Mouse (Mus musculus) hindbrain, embryonic 10.5 days (tissue): ENCODE results near the gene Adgrv1. TPM values are rescaled to one million over a fixed set of nuclear protein-coding genes. Genes with fewer than 3 reads are reported as not detected.
A peak's percentile ranks its signal among the peaks of the same experiment; 100 is the strongest.

Source experiments
- DNase-seq: peaks from one replicate; pipeline ENCODE4 v3.0.0-alpha.2; 2017; ENCODE audit warnings: low spot score
- H3K27ac ChIP-seq: fragments of 300-500 bp; sonication (generic); 2 replicates; pipeline ENCODE4 v1.5.1; 2016; ENCODE audit warnings: mild to moderate bottlenecking, moderate library complexity
- H3K27me3 ChIP-seq: fragments of 300-500 bp; sonication (generic); 2 replicates; pipeline ENCODE4 v1.6.1; 2016; ENCODE audit warnings: mild to moderate bottlenecking; ENCODE audit not compliant: poor library complexity, insufficient read depth, severe bottlenecking
- H3K36me3 ChIP-seq: fragments of 300-500 bp; sonication (generic); 2 replicates; pipeline ENCODE4 v1.6.1; 2016; ENCODE audit warnings: mild to moderate bottlenecking, moderate library complexity
- H3K4me1 ChIP-seq: fragments of 300-500 bp; sonication (generic); replicated peaks from 2 replicates; pipeline ENCODE4 v1.6.1; 2016; ENCODE audit warnings: mild to moderate bottlenecking
- H3K4me3 ChIP-seq: fragments of 300-500 bp; sonication (generic); 2 replicates; pipeline ENCODE4 v1.5.1; 2016; ENCODE audit warnings: mild to moderate bottlenecking, moderate library complexity
- H3K9me3 ChIP-seq: fragments of 300-500 bp; sonication (generic); 2 replicates; pipeline ENCODE4 v1.6.1; 2016; ENCODE audit warnings: mild to moderate bottlenecking, moderate library complexity
- WGBS: fragments of 180-500 bp; shearing (Covaris S2); methylation state at CpG from one replicate; pipeline ENCODE4 v1.1.7; 2016; 5-methylcytosine and 5-hydroxymethylcytosine counted together
- polyA plus RNA-seq: library from polyadenylated mRNA; unstranded; fragments of >200 nt; fragmentation: Nextera tagmentation; extraction: Ambion mirVana; gene quantifications from 2 replicates; pipeline ENCODE4 v1.2.1, GENCODE M21; 2016

Adgrv1 gene
- polyA plus RNA-seq, 1 experiment from 2014 or later: 45.3 TPM

DNA sequence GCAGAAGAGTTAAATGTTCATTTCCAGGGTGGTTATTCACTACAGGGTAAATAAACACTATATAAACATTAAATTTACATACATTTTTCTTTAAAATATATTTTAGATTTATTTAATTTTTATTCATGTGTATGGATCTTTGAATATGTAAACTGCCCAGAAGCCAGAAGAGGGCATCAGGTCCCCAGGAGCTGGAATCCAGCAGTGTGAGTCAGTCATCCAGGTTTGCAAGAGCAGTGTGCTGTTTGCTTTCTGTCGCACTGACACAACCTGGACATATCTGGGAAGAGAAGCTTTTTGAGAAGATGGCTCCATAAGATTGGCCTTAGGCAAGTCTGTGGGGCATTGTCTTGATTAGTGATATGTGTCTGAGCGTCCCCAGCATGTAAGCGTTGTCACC is 191.5 kb downstream of the Adgrv1 start:
- H3K4me3 ChIP-seq: no peak overlapping the region

DNA sequence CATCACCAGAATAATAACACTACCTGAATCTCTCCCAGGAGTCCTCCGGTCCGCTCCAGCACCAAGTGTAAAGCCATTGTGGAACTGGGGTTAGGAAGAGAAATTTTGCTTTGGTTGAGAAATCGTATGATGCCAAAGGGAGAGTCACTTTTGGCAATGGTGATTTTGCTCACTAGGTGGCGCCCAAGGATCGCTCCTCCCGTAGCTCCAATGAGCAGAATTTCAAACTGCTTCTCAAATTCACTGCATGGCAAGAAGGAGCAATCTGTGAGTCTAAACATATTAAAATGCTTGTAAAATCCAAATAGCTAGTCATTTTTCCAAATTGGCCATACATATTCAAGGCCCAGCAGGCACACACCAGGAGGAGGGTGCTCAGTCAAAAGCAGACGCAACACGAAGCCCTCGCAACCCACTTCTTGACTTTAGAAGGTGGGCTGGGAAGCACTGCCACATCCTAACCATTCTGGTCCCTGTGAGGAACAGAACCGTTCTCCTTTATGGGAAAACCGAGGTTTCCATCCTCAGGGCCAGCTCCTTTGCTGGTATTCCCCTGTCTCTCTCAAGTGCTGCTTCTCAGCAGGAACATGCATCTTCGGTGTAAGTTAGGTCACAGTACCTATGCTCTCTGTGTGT is 193.4 kb downstream of the Adgrv1 start:
- no peaks in the 10 kb centered on the region for H3K27me3 ChIP-seq
- peak; percentile 68 for DNase-seq
- no peaks in the 10 kb centered on the region for H3K4me1 ChIP-seq
- peaks cover 94% of the 10 kb centered on the region for H3K36me3 ChIP-seq
- no peaks in the 10 kb centered on the region for H3K9me3 ChIP-seq
- 55% methylated on average over 12 of the region's 12 CpGs for WGBS
- H3K27ac ChIP-seq: no peak overlapping the region
- no peak overlapping the region for H3K4me3 ChIP-seq

More for the DNA sequence above, 191.5 kb downstream of the Adgrv1 start:
- no peaks in the 10 kb centered on the region for H3K9me3 ChIP-seq
- no peaks in the 10 kb centered on the region for H3K27me3 ChIP-seq
- peaks cover 95% of the 10 kb centered on the region for H3K36me3 ChIP-seq
- H3K4me1 ChIP-seq: no peaks in the 10 kb centered on the region
- whole genome bisulfite sequencing: 87% methylated on average over 3 of the region's 3 CpGs
- DNase-seq: no peak
- H3K27ac ChIP-seq: no peak overlapping the region

DNA sequence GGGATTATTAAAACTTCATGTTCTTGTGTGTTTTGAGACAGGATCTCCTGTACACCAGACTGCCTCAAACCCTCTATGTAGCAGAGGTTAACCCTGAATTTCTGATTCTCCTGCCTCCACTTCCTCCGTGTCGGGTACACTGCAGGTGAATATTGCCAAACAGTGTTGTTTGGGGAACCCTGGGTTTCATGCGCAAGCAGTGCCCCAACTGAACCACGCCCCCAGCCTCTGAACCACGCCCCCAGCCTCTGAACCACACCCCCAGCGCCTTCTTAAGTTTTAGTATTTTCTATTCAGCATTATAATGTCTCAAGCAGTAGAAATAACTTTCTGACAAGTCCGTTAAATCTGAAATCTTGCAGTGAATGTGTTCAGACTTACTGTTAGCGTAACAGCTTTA is 195.9 kb downstream of the Adgrv1 start:
- Histone ChIP-seq H3K27ac (no peak overlapping the region), H3K27me3 (no peaks in the 10 kb centered on the region), H3K9me3 (no peaks in the 10 kb centered on the region), H3K4me1 (no peaks in the 10 kb centered on the region), H3K4me3 (no peak overlapping the region), H3K36me3 (peaks cover 95% of the 10 kb centered on the region)
- no peak for DNase-seq
- 81% methylated on average over 8 of the region's 8 CpGs for WGBS

DNA sequence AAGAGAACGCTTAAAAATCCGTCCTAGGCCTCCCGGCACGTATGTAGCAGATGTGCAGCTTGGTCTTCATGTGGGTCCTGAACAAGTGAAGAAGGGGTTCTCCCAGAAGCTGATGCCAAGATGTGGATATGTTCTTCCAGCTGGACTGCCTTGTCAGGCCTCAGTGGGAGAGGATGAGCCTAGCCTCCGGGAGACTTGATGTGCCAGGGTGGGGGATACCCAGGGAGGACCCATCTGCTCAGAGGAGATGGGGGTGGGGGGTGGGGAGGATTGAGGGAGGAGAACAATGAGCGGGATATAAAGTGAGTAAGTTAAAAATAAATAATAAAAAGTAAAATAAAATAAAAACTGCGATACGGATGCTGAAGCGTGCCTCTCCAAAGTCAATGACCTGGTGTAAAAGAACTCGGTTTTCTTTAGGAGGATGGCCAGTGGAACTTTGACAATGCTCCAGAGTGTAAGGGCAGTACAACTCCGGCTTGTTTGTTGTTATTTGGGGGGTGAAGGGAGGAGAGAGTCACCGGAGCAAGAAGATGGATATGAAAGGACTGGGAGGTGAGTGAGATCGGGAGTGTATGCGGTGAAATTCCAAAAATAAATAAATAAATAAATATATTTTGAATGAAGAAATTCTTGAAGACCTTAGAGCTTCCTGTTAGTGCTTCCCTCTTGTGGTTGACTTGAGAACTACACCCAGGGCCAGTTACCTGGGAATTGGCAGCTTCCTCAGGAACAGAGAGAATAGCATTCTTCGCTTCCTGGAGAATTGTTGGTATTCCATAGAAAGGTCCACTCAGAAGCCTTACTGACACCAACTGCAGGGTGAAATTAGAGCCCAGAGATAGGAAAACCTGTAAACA is 205.8 kb downstream of the Adgrv1 start:
- H3K27ac ChIP-seq: no peak overlapping the region
- no peaks in the 10 kb centered on the region for H3K27me3 ChIP-seq
- no peaks in the 10 kb centered on the region for H3K4me1 ChIP-seq
- H3K4me3 ChIP-seq: no peak overlapping the region
- DNase-seq: peak; percentile 43
- 80% methylated on average over 15 of the region's 15 CpGs for WGBS
- peaks cover 84% of the 10 kb centered on the region for H3K36me3 ChIP-seq
- no peaks in the 10 kb centered on the region for H3K9me3 ChIP-seq

DNA sequence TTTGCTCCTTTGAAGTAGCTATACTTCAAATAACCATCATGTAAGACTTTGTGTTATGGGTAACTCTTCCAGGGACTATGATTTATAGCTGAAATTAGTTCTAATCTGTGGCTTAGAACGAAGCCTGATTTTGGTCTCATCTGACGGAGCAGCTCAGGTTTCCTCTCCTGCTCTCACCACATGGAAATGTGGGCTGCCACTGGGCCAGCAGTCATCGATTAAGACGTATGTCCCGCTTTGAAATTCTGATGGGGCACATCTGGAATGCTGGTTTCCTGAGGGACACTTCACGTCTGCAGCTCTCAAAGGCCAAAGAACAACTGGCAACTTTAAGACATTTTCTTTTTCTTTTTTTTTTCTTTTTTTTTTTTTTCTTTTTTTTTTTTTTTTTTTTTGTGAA is 207.8 kb downstream of the Adgrv1 start:
- no peak for DNase-seq
- Histone ChIP-seq H3K36me3 (peaks cover 82% of the 10 kb centered on the region), H3K4me3 (no peak overlapping the region), H3K9me3 (no peaks in the 10 kb centered on the region), H3K27me3 (no peaks in the 10 kb centered on the region), H3K4me1 (no peaks in the 10 kb centered on the region), H3K27ac (no peak overlapping the region)
- WGBS: 68% methylated on average over 6 of the region's 6 CpGs

DNA sequence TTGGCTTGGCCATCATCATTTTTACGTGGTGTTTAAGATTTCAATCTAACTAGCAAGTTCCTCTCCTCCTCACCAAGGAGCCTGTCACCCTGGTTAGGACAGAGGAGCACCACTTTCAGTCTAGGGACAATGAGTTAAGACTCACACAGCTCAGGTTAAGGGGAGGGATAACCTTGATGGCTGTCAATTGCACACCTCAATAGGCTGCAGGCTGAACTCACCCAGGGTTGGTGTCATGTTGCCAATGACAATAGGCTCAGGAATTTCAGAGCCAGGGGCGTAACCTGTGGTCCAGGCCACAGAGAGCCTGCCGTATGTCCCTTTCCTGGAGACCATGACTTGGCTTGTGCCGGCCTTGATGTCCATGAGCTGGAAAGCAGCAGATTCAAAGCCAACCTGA is 209.0 kb downstream of the Adgrv1 start:
- DNase-seq: no peak
- H3K4me3 ChIP-seq: no peak overlapping the region
- H3K9me3 ChIP-seq: no peaks in the 10 kb centered on the region
- H3K27ac ChIP-seq: no peak overlapping the region
- 73% methylated on average over 4 of the region's 4 CpGs for WGBS
- H3K4me1 ChIP-seq: no peaks in the 10 kb centered on the region
- H3K27me3 ChIP-seq: no peaks in the 10 kb centered on the region
- peaks cover 82% of the 10 kb centered on the region for H3K36me3 ChIP-seq

DNA sequence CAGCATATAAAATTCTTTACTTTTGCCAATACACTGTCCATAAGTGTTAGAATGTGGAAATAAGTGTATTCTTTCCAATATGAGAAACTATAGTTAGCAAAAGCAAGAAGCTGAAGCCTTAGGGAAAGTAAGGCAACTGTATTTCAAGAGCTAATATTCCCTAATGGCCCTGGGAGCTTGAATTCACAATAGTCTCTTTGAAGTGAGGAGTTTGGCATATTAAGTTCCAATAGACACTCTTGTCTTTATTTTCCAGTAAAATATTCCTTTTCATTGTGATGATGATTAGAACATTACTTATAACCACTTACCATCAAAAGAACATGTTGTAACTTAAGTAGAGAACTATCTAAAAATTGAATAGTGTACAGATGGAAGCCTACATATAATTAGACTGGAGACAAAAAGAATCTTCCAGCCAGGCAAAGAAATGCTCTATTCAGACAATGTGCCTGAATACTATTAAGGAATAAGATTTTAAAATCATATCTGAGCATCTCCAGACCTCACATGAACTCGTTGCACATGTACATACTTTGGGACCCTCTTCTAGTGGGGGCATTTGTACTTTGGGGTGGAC is 225.0 kb downstream of the Adgrv1 start:
- Histone ChIP-seq H3K4me1 (no peaks in the 10 kb centered on the region), H3K27me3 (no peaks in the 10 kb centered on the region), H3K9me3 (no peaks in the 10 kb centered on the region), H3K27ac (no peak overlapping the region), H3K4me3 (no peak overlapping the region), H3K36me3 (peaks cover 87% of the 10 kb centered on the region)
- no peak for DNase-seq
- 86% methylated on average over 1 of the region's 1 CpGs for WGBS

DNA sequence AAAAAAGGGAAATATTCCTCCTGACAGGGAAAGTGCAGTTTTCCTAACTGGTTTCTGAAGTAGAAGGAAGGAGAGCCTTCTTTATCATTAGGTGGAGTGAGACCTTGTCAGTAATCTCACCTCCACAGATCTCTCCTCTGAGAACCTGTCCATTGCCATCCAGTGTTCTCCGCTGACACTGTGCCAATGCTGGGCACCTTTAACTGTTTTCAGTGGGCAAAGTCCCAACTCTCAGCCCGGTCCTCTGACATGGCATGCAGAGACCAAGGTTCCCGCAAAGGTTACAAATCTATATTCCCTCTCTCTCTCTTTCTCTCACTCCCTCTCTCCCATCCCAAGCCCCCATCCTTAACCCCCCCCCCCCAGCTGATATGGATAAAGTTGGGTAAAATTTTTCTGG is 230.1 kb downstream of the Adgrv1 start:
- DNase-seq: no peak
- no peaks in the 10 kb centered on the region for H3K9me3 ChIP-seq
- no peaks in the 10 kb centered on the region for H3K4me1 ChIP-seq
- peaks cover 70% of the 10 kb centered on the region for H3K36me3 ChIP-seq
- no peak overlapping the region for H3K4me3 ChIP-seq
- H3K27me3 ChIP-seq: no peaks in the 10 kb centered on the region
- 95% methylated on average over 3 of the region's 3 CpGs for WGBS
- no peak overlapping the region for H3K27ac ChIP-seq

DNA sequence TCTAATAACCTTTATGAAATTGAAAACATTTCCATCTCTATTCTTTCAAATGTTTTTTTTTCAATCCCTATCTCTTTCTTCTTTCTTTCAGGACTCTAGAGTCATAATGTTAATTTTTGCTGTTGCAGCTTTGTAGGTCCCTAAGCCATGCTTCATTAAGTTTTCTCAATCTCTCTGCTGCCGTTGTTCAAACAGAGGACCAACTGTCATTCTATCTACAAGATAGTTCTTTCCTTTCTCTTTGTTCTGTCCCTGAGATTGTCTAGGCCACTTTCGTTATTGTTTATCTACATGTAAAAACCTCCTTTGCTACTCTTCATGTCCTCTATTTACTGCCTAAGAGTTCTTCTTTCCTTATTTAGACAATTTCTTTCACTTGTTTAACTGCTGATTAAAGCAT is 230.8 kb downstream of the Adgrv1 start:
- H3K36me3 ChIP-seq: peaks cover 70% of the 10 kb centered on the region
- H3K4me1 ChIP-seq: no peaks in the 10 kb centered on the region

DNA sequence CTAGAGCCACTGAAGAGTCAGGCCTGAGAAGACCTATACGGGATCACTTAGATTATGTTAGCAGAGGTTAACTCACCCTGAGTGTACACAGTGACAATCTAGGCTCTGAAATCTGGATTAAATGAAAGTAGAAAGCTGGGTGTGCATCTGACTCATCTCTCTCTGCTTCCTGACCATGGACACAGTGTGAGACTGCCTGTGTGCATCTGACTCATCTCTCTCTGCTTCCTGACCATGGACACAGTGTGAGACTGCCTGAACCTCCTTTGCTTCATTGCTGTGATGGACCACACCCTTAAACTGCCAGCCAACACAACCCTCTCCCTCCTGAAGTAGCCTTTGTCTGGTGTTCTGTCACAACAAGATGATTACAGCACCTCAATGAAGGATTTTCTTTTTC is 231.2 kb downstream of the Adgrv1 start:
- H3K27ac ChIP-seq: no peak overlapping the region
- H3K27me3 ChIP-seq: no peaks in the 10 kb centered on the region
- H3K36me3 ChIP-seq: peaks cover 70% of the 10 kb centered on the region
- DNase-seq: no peak
- no peak overlapping the region for H3K4me3 ChIP-seq
- H3K9me3 ChIP-seq: no peaks in the 10 kb centered on the region
- 91% methylated on average over 1 of the region's 1 CpGs for WGBS
- no peaks in the 10 kb centered on the region for H3K4me1 ChIP-seq

More for the DNA sequence above, 230.8 kb downstream of the Adgrv1 start:
- H3K9me3 ChIP-seq: no peaks in the 10 kb centered on the region
- H3K4me3 ChIP-seq: no peak overlapping the region
- DNase-seq: no peak
- H3K27me3 ChIP-seq: no peaks in the 10 kb centered on the region
- H3K27ac ChIP-seq: no peak overlapping the region
- WGBS: 59% methylated on average over 2 of the region's 2 CpGs

DNA sequence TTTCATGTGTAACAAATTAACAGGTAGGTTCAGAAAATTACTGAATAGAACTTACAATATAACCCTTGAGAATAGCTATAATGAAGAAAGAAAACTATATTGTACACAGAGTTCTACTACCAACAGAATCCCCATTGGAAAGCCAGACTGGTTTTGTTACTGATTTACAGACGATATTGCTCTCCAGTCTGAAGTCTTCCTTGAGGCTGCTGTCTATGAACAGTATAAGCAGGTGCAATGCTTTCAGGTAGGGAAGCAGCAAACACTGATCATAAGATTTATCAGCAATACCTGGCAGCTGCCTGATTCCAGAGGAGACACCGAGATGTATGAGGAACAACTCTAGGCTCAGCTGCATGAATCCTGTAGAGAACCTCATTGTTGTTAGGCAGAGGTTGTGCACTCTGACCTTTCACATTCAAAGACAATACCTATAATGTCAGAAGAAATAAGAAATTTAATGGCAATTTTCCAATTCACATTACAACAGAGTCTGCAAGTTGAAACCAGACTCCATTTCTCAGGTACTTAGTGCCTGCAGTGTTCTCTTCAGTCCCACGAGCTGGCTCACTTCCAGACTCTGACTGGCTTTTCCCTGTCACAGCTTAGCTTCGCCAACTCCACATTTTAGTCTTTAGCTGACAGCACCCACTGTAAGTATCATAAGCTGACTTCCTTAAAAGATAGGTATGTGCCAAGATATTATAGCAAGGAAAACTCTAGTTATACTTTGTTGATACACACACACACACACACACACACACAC is 247.2 kb downstream of the Adgrv1 start:
- DNase-seq: no peak
- H3K9me3 ChIP-seq: no peaks in the 10 kb centered on the region
- H3K4me3 ChIP-seq: no peak overlapping the region
- peaks cover 64% of the 10 kb centered on the region for H3K36me3 ChIP-seq
- no peaks in the 10 kb centered on the region for H3K27me3 ChIP-seq
- WGBS: 89% methylated on average over 4 of the region's 4 CpGs
- no peak overlapping the region for H3K27ac ChIP-seq
- no peaks in the 10 kb centered on the region for H3K4me1 ChIP-seq

DNA sequence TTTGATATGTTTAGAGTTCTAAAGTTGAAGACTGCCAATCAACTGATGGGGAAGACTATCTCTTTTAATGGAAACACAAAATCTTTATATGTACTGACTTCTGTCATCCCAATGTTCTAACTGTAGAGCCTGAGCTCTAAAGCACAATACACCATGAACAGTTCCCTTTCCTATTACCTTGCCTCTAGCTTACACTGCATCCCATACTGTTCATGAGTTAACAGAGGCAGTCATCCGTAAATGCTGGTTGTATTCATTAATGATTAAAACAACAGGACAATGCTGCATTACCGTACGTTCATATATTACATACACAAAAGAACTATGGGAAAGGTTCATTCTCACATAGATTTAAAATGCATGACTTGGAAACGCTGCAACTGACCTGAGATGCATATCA is 251.1 kb downstream of the Adgrv1 start:
- peaks cover 78% of the 10 kb centered on the region for H3K36me3 ChIP-seq
- H3K4me1 ChIP-seq: no peaks in the 10 kb centered on the region
- no peak overlapping the region for H3K4me3 ChIP-seq
- H3K27me3 ChIP-seq: no peaks in the 10 kb centered on the region
- no peaks in the 10 kb centered on the region for H3K9me3 ChIP-seq
- 88% methylated on average over 4 of the region's 4 CpGs for WGBS
- no peak for DNase-seq
- H3K27ac ChIP-seq: no peak overlapping the region
